Mouse (Mus musculus) left cerebral cortex, adult 8-10 months (tissue): ENCODE data around the gene Scfd2. TPM values are rescaled to one million over a fixed set of nuclear protein-coding genes. Genes with fewer than 3 reads are reported as not detected.

Experiments
- DNase-seq, 2 experiments: peaks; one replicate each; pipeline ENCODE4 v3.0.0; 2022; ENCODE audit warnings: low spot score in 2 of 2
- total RNA-seq, 4 experiments: library from RNA; stranded (reverse); gene quantifications; 2 replicates each; pipeline ENCODE4 v1.2.4; 2022

Scfd2 gene
- total RNA-seq, 4 experiments from 2014 or later: 24.3 to 29.5 (median 27.4) TPM

DNA sequence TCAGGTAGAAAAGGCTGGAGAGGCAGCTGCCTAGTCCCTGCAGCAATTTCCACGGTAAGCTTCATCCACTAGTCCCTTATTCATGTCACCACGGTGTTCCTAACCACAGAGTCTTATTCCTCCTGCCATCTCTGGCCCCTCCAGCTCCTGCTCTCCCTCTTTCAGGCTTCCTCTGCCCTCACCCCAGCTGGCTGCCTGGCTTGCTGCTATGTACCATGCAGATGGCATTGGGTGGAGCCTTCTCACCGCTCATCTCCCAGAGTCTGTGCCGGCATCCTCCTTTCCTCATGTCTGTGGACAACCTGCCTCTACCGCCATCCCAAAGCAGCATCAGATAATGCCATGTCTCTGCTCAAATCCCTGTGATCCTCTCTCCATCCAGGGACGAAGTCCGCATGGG, 218.0 kb downstream of the Scfd2 start:
- DNase-seq: no peak

GRCm38 (mm10) chr5:74311865-74312264, 219.7 kb downstream of the Scfd2 start:
- no peak for DNase-seq

DNA sequence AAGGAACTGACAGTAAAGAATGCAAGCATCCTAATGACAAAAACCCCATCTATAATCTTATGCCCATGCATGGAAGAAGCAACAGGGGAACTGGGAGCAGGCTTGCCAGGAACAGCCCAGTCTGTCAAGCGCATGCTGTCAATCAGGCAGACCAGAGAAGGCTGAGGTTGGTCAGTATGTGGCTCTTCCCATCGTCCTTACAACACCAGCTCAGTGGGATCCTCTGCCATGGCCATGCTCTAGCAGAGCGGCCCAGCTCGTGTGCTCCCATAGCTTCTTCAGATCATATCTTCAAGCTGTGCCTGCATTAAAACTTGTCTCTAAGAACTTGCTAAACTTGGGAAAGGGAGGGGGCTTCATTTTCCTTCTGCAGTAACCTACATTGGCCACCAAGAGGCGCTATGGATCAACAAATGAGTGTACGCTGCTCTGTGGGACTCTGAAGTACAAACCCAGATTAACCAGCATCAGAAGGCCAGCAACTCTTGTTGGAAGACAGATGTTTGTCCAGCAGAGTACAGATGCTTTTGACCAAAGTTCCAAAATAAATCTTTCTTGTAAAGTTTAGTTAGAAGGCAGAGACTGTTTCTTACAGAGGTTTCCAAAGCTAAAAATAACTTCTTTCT, 220.2 kb downstream of the Scfd2 start:
- no peak for DNase-seq

GRCm38 (mm10) chr5:74310101-74310500, 221.5 kb downstream of the Scfd2 start:
- DNase-seq: no peak

- no peak for DNase-seq
Measured at GRCm38 (mm10) chr5:74307242-74307641, 224.3 kb downstream of the Scfd2 start.

DNA sequence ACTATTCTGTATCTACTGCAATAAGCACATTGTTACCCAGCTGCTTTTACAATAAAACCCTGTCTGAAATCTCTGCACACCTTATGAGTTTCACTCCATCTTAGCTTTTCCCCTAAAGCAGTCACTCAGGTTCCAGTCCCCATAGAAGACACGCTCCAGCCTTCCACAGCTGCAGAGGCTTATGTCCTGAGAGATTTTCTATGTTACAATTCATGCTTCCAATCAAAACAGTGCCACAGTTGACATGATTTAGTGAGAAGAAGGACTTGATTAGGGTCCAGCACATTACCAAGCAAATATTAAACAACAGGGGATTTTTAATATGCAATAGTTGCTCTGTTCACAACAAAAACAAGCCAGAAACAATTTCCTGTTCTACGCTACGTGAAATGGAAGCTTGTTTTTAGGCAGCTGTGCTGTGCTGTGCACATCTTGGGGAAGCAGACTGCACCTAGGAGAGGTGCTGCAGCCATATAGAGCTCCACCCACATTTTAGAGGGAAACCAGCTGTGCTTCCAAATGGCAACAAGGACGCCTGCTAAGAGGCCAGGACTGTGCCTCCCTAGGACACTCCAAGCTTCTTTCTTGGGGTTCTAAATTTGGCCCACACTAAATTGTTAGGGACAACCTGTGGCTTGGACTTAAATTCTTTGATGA, 225.9 kb downstream of the Scfd2 start:
- DNase-seq: no peak

- no peak for DNase-seq
Measured at GRCm38 (mm10) chr5:74304767-74305166, 226.8 kb downstream of the Scfd2 start.

DNA sequence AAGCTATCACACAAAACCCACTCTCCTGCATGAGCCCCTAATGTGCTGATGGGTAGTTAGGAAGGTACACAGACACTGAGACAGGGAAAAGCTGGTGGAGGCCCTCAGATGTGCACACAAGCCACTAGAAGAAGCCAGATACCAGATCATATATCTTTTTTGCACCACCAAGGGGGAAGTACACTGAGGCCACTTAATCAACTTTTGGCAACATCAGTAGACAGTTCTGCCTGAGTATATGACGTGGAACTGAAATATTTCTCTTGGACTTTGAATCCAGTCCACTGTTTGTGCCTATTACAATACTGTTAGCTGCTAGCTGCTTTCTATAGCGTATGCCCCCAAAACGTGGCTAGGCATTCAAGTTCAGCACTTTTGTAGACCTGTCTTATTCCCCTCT, 229.2 kb downstream of the Scfd2 start:
- no peak for DNase-seq

- no peak for DNase-seq
Measured at GRCm38 (mm10) chr5:74301443-74301842, 230.1 kb downstream of the Scfd2 start.

- no peak for DNase-seq
Measured at GRCm38 (mm10) chr5:74300931-74301330, 230.6 kb downstream of the Scfd2 start.

DNA sequence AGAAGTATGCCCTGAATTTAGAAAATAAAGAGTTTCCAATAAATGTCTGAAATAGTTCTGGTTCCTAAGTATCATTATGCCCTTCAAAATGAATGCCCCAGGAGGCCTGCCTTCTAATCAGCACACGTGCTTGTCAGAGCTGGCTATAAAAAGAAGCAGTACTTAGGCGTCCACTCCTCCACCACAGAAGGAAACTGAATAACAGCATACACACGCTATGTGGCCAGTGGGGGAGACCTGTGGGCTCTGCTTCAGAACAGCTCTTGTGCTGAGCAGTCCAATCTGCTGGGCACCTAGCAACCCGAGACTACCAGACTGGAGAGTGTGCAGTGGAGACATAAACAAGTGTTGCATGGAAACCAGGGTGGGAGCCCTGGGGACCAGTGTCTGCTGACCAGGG, 231.4 kb downstream of the Scfd2 start:
- DNase-seq: peak in 1 of 2 experiments; percentile 30

- no peak for DNase-seq
Measured at GRCm38 (mm10) chr5:74297113-74297512, 234.4 kb downstream of the Scfd2 start.

DNA sequence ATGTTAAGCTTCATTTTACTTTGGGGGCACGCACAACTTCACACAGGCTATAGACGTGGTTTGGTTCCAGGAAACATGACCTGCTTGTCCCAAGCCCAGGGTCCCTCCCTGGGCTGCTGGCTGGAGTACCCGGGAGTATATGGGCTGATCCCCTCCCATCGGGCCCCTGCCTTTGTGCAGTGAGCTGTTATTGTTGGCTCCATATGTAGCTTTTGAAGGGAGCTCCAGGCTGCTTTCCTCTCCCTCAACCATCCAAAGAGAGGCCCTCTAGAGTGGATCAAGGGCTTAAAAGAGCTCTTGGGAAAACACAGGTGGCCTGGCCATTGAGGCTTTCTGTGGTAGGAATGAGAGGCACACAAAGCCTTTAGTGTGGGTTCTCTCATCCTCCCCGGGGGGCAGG, 235.5 kb downstream of the Scfd2 start:
- DNase-seq: no peak

DNA sequence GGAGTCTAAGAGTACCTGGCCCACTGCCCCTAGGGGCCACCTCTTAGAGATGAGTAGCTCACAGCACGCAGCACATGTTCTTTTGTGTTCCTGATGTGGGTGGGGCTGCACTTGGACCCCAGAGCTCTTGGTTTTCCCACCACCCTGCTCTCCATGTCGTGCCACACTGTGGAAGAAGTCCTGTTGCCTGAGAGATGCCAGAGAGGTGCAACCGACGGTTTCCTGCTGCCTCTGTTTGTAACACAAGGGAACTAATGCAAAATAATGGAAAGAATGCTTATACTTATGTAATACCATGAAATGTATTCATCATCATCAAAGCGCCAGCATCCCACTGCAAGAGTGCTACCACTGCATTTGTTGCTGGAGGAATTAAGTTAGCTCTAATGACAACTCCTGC, 238.0 kb downstream of the Scfd2 start:
- no peak for DNase-seq

DNA sequence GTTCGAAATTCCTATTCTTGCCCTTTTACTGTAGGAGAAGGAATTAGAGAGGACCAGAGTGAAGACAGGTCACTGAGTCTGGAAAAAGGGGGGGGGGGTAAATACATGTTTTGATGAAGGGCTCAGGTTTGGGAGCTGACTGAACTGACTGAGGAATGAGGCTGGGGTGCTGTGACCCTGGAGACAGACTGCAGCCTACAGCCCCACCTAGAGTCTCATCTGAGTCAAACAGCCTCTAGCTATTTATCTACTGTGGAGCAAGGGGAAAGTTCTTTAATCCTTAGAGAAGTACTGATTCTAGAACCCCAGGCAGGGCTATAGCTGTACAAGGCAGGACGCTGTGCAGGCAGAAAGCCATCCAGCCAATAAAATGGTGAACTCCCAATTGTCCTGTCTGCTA, 239.5 kb downstream of the Scfd2 start:
- DNase-seq: no peak

DNA sequence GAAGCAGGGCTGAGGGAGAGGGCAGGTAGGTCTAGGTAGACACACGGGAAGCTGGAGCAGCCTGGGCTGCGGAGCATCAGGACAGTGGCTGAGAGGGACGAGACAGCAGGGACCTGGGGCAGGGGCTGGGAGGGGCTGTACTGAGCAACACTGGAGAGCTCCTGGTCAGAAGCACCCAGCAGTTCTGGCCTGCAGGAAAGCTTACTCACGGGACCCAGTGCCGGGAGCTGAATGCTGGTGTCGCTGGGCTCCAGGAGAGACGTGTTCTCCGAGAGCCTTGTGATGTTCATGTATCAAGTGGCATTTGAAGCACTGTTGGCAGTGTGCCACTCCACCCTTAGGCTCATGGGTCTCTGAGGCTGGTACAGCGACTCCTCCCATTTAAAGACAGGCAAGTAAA, 240.0 kb downstream of the Scfd2 start:
- no peak for DNase-seq

GRCm38 (mm10) chr5:74289957-74290356, 241.6 kb downstream of the Scfd2 start:
- DNase-seq: no peak

DNA sequence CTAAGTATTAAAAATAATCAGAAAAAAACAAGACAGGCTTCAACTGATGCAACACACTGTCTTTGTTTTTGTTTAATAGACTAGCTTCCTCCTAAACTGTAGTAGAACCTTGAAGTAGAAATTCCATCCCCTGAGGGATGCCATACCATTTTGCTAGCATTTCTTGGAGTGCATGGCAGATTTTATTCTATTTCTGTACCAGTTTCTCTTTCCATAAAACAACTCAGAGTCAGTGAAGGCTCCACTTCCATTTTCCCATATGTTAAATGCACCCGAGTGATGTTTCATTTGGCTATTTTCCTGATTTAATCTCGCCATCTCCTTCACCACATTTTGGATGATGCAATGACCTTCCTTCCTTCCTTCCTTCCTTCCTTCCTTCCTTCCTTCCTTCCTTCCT, 243.4 kb downstream of the Scfd2 start:
- no peak for DNase-seq

GRCm38 (mm10) chr5:74286301-74286700, 245.3 kb downstream of the Scfd2 start:
- no peak for DNase-seq

DNA sequence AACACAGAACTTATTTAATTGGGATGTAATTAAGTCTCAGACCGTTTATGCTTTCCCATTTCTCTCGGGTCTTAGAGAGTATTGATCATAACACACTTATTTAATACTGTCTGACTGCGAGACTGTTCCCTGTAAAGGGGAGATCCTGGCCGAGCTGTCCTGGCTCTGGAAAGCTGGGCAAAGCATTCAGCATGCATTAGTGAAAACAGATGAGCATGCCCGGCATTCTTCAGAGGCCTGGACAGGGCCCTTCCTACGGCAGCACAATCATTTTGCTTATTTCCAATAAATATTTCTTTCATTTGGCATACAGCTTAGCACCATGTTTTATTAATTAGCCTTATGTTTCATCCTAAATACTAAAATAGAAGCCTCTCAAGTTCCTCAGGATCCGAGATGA, 245.8 kb downstream of the Scfd2 start:
- DNase-seq: no peak

GRCm38 (mm10) chr5:74285289-74285688, 246.3 kb downstream of the Scfd2 start:
- no peak for DNase-seq

- DNase-seq: no peak
Measured at GRCm38 (mm10) chr5:74283545-74283944, 248.0 kb downstream of the Scfd2 start.

DNA sequence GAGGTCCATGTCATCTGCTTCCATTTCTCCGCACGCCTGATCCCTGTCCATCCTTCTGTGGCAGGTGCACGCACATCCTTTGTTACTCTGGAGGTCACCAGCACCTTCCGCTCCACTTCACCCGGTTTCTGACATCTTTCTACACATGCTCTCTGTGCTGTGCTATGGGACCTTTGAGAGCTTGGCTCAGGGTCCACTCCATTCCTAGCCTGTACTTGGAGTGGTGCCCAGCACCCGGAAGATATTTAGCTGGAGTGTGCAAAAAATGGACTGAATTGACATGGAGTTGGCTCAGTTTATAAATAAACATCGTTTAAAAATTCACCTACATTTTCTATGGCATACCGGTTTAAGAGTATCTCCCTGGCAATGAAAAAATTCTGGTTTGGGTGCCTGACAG, 250.1 kb downstream of the Scfd2 start:
- DNase-seq: no peak
